Mouse (Mus musculus) layer of hippocampus, adult 2 months (tissue): Measurements from ENCODE around the gene Psmd6. TPM values are rescaled to one million over a fixed set of nuclear protein-coding genes. Genes with fewer than 3 reads are reported as not detected.

Experiments used
- DNase-seq, 2 experiments: peaks; one replicate each; pipeline ENCODE4 v3.0.0; 2022; ENCODE audit warnings: low spot score in 2 of 2
- H3K27ac ChIP-seq: fragments of 200-600 bp; 2 replicates; pipeline ENCODE4 v1.8.1; 2022
- H3K4me3 ChIP-seq: fragments of 200-600 bp; 2 replicates; pipeline ENCODE4 v1.8.1; 2022; ENCODE audit warnings: mild to moderate bottlenecking
- CTCF ChIP-seq: fragments of 200-600 bp; conservative IDR thresholded peaks from 2 replicates; pipeline ENCODE4 v1.8.1; 2022; ENCODE audit warnings: antibody characterized with exemption, mild to moderate bottlenecking, moderate library complexity
- total RNA-seq, 2 experiments: library from RNA; stranded (reverse); gene quantifications; 2 replicates each; pipeline ENCODE4 v1.2.3; 2021

The Psmd6 gene
- total RNA-seq, 2 experiments from 2014 or later, result 120 to 127 TPM

GRCm38 (mm10) chr14:14083811-14084210, 37.0 kb downstream of the Psmd6 start:
- TF ChIP-seq CTCF, result no peak
- DNase-seq, result no peak
- H3K27ac ChIP-seq, result no peak overlapping the region
- H3K4me3 ChIP-seq, result no peak overlapping the region

DNA sequence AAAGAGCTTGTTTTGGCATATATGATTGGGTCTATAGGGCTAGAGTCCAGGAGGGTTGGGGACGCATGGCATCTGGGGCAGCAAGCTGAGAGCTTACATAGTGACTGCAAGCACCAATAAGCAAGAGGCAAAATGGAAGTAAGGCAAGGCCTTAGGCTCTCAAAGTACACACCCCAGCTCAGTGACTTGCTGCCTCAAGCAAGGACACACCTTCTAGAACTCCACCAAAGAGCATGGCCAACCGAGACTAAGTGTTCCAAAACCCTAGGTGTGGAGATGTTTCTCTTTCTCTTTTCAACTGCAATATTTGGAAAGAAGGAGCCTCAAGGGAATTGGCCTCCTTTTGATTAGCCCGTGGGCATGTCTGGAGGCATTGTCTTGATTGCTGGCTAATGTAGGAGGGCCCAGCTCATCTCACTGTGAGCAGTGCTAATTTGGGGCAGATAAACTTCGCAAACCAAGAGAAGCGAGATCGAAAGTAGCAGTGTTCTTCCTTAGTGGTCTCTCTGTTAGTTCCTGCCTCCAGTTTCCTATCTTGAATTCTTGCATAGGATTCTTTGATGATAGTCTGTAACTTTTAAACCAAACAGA, 40.1 kb downstream of the Psmd6 start:
- H3K27ac ChIP-seq, result no peak overlapping the region
- H3K4me3 ChIP-seq, result no peak overlapping the region
- TF ChIP-seq CTCF, result no peak
- DNase-seq, result no peak

GRCm38 (mm10) chr14:14071456-14071855, 49.3 kb downstream of the Psmd6 start:
- Histone ChIP-seq H3K27ac (peak overlapping the region; percentile 56), H3K4me3 (no peak overlapping the region)
- no peak for DNase-seq
- TF ChIP-seq CTCF, result no peak

DNA sequence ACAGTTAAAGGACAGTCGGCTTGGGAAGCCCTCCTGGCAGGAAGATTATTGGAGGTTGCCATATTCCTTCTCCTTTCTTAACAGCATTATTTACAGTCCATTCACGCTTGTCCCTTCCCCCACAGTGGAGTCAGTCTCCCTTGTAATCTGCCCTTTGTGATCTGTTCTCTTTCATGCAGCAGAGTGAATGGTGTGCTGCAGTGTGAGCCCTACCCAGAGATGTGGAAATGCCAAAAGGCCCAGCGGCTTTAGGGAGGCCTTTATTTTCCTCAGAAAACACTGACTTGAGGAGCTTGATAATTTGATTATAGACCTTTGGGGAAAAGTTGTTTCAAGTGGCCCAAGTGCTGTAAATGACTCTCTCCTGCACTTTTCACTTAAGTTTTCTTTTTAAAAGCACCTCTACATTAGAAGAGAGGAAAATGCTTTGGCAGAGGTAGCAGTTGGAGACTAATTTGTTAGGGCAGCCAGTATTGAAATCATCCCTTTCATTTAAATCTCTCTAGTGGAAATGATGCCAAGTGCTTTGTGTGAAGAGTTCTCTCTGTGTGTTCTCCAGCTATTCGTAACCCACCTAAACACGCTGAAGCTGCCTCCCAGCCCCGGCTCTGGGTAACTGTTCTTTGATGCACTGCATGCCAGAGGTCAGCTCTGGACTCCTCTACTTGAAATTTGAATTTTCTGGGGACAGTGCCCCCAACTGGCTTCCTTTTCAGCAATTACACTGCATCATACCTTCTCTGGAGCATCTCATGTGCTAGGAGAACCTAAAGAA, 50.1 kb downstream of the Psmd6 start:
- Histone ChIP-seq H3K4me3 (no peak overlapping the region), H3K27ac (peak overlapping the region; percentile 56)
- peak; percentile 32 for TF ChIP-seq CTCF
- no peak for DNase-seq

DNA sequence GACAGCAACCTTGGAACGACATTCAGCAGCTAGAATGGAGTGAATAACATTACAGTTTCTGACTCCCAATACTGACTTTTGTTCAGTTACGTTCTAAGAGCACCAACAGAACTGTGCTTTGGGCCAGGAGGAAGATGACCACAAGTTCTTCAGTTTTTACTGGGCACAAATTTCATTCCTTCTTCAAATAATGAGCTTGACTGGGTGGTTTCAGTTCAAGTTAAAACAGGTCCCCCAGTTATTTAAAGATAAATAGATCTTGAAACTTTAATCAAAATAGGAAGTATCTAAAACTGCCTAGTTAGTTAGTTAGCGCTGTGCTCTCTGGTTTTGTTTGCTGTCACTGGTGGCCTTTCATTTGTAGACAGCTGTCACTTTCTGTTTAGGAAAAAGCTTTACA, 52.2 kb downstream of the Psmd6 start:
- TF ChIP-seq CTCF, result no peak
- no peak for DNase-seq
- Histone ChIP-seq H3K27ac (peak overlapping the region; percentile 90), H3K4me3 (no peak overlapping the region)

GRCm38 (mm10) chr14:14067648-14068472, 52.9 kb downstream of the Psmd6 start:
- TF ChIP-seq CTCF, result no peak

DNA sequence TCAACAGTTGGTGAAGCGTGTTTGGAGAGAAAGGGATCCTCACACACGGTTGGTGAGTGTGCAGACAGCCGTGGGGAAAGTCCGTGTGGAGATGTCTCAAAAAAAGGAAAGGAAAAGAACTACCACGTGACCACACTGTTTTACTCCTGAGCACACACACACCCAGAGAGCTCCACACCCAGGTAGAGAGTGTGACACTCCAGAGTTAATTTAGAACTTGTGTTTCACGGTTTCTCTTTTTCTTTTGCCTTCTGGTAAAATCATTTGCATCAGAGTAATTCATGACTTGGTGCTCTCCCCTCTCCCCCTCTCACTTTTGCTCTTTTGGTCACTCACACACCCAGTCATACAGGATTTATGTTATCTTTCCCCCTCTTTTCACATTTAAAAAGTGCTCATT, 54.5 kb downstream of the Psmd6 start:
- DNase-seq, result no peak
- no peak overlapping the region for H3K27ac ChIP-seq
- no peak overlapping the region for H3K4me3 ChIP-seq
- no peak for TF ChIP-seq CTCF

More at GRCm38 (mm10) chr14:14067648-14068472, 52.9 kb downstream of the Psmd6 start:
- no peak for DNase-seq
- Histone ChIP-seq H3K4me3 (peak overlapping the region; percentile 41), H3K27ac (peak overlapping the region; percentile 90)

- Histone ChIP-seq H3K27ac (peak overlapping the region; percentile 62), H3K4me3 (no peak overlapping the region)
- DNase-seq, result no peak
- TF ChIP-seq CTCF, result no peak
Measured at GRCm38 (mm10) chr14:14065142-14065498, 55.7 kb downstream of the Psmd6 start.

DNA sequence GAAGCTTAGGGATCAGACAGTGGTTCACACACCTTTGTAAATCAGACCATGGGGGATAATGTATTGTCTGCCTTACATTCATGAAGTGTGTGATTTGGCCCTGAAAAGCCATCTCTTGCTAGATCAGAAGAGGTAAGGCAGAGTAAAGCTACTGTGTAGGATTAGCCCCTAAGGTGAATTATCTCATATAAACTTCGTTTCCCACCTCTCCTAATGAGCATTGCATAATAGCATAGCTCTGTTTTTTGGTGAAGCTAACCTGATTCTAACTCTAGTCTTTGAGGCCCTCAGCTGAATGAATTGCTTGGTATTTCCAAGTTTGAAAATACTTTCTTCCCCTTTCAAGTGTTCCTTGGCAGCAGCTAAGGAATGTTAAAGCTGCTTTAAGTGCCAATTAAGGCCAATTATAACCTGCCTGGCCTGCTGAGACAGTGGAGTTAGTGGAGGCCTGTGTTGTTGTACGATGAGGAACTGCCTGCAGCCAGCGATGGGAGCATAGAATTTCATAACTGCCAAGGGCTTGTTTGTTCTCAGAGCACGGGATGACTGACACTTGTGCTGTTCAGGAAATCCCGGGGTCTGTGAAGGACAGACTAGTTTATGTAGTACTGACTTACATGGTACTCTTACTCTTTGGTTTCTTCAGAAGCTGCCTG, 56.2 kb downstream of the Psmd6 start:
- no peak for TF ChIP-seq CTCF
- Histone ChIP-seq H3K4me3 (no peak overlapping the region), H3K27ac (peak overlapping the region; percentile 62)
- DNase-seq, result no peak

DNA sequence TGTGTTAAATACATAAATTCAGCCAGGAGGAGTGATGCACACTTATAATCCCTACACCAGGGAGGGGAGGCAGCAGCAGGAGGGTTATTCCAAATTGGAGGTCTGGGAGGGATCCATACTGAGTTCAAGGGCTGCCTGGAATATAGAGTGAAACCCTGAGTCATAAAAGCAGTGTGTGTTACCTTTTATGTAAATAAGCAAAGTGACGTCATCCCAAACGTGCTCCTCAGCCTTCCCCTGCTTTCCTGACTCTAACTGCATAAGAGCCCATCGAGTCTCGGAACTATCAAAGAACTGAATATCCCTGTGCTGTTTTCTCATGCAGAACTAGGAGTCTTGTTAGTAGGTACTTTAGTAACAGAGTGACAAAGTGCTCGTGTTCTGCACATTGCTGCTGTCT, 57.4 kb downstream of the Psmd6 start:
- Histone ChIP-seq H3K4me3 (no peak overlapping the region), H3K27ac (no peak overlapping the region)
- TF ChIP-seq CTCF, result no peak
- DNase-seq, result no peak

DNA sequence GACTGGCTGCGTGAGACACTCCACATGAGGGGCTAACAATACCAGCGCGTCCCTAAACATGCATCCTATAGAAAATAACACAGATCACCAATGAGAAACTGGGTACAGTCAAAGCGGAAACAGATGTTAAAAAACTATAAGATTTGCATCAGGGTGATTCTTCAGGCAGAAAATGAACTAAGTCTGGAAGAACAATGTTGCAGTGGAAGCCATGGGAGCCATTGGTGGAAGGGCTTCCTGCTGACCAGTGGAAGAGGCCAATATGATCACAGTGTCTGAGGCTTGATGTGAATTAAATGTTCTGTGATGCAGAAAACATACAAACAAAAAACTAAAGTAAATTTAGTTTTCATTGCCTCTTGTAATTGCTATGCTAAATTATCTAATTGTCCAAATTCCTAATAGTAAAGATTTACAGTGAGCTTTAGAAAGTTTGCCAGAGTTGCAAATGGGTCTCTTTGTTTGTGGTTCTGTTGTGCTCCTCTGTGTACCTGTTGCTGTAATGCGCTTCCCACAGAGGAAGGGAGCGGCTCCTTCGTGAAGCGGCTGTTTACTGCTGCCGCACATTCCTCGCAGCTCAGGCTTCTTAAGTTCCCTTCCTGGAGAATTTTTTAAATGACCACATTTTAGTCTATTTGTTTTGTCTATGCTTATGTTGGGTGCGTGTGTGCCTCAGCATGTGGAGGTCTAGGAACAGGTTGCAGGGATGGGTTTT, 58.1 kb downstream of the Psmd6 start:
- DNase-seq, result no peak
- H3K4me3 ChIP-seq, result no peak overlapping the region
- no peak overlapping the region for H3K27ac ChIP-seq
- TF ChIP-seq CTCF, result no peak

Other genes with a start within 250 kb of the Psmd6 start
- gene Gm281, start 206.5 kb downstream of the Psmd6 start, total RNA-seq, result not detected
- 10 to 100 TPM; 25.7 to 31.6 TPM for gene Atxn7, start 159.5 kb downstream of the Psmd6 start, total RNA-seq
- 10 to 100 TPM; 92.5 to 96.8 TPM for gene Thoc7, start 159.1 kb downstream of the Psmd6 start, total RNA-seq
- gene Olfr720, start 65.9 kb upstream of the Psmd6 start, total RNA-seq, result not detected
- not detected for gene Olfr31, start 201.8 kb upstream of the Psmd6 start, total RNA-seq
- 1 to 10 TPM; 3.4 to 5.0 TPM for gene Il3ra, start 225.3 kb upstream of the Psmd6 start, total RNA-seq